Mouse (Mus musculus): ENCODE results near the gene Bola2.

Bola2 gene

DNA sequence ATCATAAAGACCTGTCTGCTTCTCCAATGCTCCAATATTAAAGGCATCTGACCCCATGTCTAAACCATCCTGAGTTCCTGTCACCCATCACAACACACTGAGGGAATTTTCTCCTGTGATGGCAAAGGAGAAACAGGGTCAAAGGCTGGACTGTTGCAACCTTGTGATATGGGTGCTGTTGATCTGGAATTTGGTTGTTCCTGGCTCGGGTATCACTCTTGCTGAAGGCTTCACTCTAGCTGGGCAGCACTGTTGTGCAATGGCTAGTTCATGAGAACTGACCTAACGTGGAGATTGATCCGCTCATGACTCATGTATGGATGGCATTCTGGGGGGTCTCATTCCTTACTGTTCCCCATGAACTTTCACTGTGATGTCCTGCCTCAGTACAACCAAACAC lies 6.2 kb upstream of the Bola2 start:
- no peak for DNase-seq (ENCODE audit: low spot score in 2 of 2)

DNA sequence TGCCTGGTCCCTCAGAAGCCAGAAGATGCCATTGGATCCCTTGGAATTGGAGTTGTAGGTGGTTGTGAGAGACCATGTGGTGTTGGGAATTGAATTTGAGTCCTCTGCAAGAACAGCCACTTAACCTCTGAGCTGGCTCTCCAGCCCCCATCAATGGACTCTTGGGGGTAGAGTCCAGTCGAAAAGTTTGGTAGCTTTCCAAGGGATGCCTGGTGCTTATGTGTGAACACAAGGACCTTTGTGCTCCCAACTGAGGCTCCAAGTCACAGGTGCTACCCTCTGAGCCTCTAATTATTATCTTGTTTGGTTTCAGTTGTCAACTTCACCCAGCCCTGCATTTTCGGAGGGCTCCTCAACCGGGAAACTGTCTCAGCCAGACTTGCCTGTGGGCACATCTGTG lies 4.5 kb upstream of the Bola2 start:
- no peak for DNase-seq (ENCODE audit: low spot score in 2 of 2)

DNA sequence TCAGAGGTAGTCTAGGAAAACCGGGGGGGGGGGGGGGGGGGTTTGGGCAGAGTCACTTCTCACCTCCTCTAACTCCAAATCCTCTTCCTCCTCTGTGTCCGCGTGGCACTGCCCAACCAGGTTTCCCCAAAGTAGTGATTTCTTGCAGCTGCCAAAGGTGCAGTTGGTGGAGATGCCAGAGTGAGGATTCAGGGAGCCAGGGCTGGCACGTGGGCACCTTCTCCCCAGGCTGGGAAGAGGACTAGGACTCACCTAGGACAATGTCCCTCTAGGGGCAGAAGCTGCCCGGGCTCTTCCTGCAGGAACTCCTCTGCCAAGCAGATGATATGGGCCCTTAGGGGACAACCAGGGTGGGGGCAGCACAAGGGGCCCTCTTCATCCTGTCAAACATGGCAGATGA lies 3.5 kb upstream of the Bola2 start:
- DNase-seq (ENCODE audit: low spot score in 2 of 2): no peak

DNA sequence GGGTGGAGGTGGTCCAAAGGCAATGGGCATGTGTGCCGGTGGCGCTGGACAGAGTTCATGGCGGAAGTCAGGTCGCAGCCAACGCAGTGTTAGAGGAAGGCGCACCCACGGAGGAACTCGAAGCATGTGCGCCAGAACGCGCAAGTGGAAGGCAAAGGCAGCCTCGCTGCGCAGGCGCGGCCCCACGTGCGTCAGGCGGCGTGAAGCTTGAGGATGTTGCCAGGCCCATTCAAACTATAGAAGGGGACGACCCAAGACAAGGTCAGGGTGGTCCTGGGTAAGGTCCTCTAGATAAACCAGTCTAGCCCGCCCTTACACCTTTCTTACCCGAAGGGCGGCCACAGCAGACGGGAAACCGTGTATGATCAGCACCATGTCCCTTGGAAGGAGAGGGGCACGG lies 2.8 kb upstream of the Bola2 start:
- no peak for DNase-seq (ENCODE audit: low spot score in 2 of 2)

DNA sequence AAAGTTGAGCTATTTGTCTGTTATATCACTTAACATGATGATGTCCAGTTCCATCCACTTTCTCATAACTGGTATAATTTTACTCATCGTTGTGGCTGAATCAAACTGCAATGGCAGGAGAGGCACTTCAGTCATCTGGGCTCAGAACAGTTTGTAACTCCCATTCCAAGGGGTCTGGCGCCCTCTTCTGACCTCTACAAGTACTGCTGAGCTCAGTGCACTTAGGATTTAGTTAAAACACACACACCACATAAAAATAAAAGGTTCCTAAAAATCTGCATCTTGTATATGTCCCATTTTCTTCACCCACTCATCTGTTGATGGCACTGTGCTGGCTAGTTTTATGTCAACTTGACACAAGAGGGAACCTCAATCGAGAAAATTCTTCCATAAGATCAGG lies 1.9 kb upstream of the Bola2 start:
- peak; percentile 86 to 87 for DNase-seq (ENCODE audit: low spot score in 2 of 2)

DNA sequence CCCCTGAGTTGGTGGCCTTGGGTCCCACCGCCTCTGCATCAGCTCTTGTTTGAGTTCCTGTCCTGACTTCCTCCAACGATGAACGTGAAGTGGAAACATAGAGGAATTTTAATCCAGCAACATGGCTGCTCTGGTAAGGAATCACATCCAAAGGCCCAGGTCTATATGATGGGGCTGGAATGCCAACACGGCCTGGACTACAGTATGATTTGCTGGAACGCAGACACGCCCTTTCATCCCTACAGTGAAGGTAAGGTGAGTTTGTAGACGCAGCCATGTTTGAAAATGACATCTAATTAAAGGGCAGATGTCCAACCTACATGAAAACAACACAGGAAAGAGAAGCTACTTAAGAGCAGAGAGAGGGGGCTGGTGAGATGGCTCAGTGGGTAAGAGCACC lies 1.4 kb upstream of the Bola2 start:
- DNase-seq (ENCODE audit: low spot score in 2 of 2): no peak

DNA sequence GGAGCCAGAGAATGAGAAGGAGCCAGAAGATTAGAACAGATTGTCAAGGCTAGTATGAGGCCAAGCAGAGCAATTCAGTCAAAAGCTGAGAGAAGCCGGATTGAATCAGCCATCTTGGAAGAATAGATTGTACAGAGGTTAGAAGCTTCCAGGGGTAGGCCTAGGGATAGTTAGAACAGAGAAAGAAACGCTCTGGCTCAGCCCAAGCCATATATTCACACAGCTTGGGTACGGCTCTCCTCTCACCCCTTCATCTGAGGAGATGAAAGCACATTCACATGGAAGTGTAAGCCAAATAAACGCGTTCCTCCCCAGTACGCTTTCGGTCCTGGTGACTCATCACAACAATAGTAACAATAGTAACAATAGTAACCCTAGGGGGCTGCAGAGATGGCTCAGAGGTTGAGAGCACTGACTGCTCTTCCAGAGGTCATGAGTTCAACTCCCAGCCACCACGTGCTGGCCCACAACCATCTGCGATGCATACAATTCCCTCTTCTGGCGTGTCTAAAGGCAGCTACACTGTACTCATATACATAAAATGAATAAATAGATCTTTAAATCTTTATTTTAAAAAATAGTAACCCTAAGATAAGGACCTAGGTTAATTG lies 655 bp upstream of the Bola2 start:
- no peak for DNase-seq (ENCODE audit: low spot score in 2 of 2)

DNA sequence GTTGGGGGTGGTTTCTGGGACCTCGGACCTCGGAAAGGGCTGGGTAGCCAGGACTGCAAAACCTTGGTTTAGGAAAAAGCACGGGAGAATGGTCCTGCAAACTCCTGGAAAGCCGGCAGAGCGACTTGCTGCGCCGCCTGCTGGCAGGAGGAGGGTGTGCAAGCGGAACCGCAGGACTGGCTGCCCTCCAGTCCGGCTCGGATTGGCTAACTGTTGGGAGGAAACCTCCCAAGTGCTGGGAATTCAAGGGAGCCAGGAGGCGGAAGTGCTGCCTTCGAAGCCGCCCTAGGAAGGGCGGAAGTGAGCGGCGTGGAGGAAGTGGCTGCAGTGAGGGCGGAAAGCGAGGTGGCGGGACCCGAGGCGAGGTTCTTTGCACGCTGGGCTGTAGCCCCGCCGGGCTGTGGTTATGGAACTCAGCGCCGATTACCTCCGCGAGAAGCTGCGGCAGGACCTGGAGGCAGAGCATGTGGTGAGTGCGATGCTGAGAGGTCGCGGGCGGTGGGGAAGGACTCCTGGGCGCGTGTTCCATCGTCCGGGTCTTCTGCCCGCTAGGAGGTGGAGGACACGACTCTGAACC lies 518 bp downstream of the Bola2 start, which contains the start of gene Slx1b:
TSS of gene Slx1b (minus strand) at position 154 of the 577 bp plus-strand sequence.
- peak; percentile 96 for DNase-seq (ENCODE audit: low spot score in 2 of 2)

DNA sequence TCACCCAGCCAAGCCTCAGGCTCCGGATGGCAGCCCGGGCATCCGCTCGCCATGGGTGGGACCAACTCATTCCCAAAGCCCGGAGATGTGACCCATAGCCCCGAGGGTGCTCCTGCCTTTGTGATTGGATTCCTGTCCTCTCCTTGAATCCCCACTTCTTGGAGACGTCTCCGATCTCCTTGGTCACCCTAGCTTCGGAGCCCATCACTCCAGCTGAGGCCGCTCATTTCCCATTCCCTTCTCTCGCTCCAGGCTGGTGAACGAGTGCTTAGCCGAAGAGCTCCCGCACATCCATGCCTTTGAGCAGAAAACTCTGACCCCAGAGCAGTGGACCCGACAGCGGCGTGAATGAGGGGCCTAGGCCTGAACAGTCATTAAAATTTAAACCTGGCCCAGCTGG lies 1.1 kb downstream of the Bola2 start:
- peak in 1 of 2 experiments; percentile 31 for DNase-seq (ENCODE audit: low spot score in 2 of 2)

DNA sequence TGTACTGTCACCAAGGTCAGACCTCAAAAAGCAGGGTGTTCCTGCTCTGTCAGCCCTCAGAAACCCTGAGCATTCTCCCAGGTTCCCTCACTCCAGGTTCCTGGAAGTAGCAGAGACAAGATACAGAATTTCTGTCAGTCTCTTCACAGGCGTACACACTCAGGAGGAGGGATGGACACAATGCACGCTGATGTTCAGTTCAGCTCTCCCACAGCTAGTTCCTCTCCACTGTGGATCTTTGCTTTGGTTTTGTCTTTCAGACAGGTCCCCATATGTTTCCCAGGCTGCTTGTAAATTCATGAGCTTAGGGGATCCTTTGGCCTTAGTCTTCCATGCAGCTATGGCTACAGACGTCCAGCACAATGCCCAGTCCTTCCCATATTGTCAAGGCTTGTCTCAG lies 1.7 kb downstream of the Bola2 start:
- DNase-seq (ENCODE audit: low spot score in 2 of 2): no peak

DNA sequence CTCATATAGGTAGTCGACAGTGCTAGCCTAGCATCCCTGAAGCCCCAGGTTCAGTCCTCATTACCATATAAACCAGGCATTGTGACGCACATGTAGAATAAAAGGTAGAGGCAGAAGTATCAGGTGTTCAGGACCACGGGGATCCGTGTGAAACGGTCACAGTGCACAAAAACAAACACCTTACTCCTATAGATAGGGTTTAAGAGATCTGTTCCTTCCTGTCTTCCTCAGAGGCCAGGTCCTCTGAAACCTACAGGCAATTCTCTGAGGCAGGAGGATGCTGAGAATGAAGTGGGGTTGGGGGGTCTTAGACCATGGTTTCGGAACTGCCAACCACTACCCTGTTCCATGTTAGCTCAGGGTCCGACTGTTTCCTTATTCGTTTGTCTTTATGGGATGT lies 2.6 kb downstream of the Bola2 start:
- no peak for DNase-seq (ENCODE audit: low spot score in 2 of 2)

DNA sequence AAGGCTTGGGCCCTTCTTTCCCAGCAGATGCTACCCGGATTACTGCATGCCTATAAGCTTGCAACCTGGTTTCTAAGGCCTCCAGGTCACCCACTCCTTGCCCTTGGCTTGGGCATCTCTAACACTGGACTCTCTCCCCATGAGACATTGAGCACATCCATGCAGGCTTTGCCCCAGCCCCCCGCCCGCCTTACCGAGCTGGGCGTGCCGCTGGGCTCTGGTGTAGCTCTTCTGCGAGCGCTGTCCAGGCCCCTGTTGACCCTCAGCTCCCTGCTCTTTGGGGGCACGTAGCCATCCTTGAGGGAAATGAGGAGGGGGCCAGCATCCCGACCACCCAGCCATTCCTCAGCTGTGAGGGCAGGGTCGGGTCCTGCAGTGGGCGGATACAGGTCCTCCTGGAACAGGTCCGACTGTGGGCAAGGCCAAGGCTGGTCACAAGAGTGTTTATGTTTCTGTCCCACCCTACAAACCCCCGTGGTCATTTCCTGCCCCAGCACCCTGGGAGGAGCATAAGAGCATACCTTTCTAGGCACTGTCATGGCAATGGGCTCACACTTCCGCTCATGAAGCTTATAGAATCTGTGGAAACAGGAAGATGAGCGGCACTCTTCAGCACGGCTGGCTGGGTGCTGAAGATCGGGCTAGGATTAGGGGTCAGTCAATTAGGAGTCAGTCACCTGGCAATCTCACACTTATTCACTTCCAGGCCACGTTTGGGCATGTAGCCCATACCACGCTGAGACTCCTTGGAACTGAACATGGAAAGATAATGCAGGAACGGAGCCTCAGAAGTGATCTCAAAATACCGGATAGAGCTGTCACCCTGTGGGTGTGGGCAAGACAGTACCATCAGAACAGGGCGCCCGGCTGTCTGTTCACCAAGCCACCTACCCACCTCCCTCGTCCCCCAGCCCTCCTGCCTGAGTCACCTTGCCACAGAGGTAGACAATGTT lies 5.1 kb downstream of the Bola2 start:
- DNase-seq (ENCODE audit: low spot score in 2 of 2): no peak

DNA sequence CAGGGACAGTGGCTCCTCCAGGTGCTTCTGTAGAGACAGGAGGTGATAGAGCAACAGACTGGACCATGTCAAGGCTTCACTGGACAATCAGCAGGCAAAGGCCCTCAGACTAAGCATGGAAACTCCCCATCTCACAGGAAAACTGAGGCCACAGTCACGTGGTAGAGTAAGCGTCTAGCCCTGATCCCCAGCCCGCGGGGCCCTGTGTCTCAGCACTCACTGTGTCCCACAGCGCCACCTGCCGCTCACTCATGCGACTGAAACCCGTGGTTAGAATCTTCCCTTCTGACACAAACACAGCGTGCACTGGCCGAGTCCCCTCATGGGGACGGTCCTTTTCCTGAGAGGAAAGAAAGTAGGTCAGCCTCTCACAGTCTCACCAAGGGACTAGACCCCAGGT lies 5.9 kb downstream of the Bola2 start:
- DNase-seq (ENCODE audit: low spot score in 2 of 2): peak; percentile 95 to 96

DNA sequence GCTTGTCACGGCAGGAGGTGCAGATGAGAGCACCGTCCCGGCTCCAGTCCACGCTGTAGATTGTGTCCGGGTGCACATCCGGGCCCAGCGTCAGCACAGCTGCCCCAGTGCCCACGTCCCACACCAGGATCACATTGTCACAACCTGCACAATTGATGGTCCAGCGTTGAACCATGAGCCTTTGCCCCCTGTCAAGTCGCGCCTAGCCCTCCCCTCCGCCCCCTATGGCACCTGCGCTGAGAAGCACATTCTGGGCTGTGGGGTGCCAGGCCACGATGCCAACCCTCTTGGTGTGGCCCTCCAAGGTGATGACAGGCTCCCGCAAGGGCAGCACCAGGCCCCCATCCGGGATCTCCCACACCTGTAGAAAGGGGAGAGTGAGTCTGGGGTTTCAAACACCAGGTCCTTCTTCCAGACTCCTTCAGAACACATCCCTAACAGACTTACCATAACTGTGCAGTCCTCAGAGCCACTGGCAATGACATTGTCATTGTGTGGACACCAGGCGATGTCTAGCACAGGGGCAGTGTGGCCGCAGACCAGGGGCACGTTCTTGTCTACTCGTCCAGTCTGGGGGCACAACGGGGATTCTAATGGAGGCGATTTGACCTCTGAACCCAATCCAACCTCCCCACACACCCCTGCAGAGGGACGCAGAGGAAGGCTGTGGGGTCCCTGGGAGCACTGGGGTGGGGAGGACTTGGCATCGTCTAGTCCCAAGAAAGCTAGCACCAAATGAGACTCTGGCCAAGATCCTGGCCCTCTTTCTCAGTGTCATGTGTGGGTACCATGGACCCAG lies 6.6 kb downstream of the Bola2 start:
- no peak for DNase-seq (ENCODE audit: low spot score in 2 of 2)

DNA sequence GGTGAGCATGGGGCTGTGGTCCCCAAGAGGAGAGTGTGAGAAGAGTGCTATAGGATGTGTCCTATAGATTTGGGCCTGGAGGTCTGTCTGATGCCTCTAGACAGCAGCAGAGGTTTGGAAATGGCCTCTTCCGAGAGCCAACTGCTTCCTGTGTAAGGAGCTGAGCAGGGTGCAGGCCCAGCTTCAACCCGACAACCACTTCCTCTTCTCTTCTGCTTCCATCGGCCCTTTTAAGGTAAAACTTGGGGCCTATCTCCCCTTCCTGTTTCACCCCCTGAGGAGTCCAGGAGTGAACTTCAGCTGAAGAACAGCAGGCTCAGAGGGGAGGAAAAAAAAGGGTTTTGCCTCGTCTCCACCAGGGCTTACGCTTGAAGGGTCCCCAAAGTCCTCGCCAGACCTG lies 7.2 kb downstream of the Bola2 start:
- DNase-seq (ENCODE audit: low spot score in 2 of 2): no peak

DNA sequence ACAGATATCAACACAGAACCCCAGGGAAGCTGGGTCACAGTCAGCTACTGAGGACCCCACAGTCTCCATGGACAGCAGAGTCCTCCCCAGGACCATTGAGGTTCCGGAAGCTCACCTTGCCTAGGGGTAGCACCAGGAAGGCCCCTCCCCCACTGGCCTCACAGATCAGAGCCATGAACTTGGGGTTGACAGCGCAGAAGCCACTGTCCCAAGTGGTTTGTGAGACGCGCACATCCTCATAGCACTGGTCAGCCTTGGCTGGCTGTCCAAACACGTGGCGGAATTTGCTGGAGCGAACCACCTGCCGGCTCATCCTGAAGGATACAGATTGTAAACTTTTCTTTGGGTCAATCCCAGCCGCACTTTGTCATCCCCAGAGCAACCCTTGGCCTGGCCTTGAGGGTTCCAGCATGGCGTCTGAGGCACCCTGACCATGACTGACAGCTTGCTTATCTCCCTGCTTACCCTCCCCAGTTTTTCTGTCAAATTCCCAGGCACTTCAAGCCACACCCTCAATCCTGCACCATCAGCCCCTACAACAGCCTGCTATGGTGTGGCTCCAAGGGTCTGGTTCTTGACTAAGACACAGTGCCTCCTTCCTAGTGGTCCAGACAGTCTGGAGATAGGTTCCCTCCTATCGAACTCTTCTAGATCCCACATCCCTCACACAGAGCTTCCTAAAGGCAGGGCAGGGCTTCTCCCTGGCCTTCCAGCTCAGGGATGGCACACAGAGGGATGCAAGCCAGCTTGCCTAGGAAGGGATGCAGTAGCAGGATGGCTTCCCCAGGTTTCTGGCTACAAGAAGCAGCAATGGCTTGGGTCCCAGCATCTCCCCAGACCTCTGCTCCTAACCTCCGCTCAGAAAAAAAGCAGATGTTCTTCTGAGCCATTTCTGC lies 7.9 kb downstream of the Bola2 start:
- DNase-seq (ENCODE audit: low spot score in 2 of 2): no peak

DNA sequence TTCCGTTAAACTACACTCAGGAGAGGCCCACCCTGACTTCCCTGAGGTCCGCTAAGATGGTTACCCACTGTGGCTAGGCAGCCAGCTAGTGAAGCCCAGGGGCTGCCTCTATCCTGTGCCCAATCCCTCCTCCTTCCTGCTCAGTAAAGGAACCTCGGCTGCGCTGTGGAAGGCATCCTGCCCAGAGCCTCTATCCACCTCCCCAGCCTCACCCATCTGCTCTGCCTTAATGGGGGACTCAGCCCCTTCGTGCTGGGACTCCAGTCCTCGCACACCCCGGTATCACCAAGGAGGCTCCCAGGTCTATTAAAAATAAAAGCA lies 8.5 kb downstream of the Bola2 start:
- DNase-seq (ENCODE audit: low spot score in 2 of 2): no peak

DNA sequence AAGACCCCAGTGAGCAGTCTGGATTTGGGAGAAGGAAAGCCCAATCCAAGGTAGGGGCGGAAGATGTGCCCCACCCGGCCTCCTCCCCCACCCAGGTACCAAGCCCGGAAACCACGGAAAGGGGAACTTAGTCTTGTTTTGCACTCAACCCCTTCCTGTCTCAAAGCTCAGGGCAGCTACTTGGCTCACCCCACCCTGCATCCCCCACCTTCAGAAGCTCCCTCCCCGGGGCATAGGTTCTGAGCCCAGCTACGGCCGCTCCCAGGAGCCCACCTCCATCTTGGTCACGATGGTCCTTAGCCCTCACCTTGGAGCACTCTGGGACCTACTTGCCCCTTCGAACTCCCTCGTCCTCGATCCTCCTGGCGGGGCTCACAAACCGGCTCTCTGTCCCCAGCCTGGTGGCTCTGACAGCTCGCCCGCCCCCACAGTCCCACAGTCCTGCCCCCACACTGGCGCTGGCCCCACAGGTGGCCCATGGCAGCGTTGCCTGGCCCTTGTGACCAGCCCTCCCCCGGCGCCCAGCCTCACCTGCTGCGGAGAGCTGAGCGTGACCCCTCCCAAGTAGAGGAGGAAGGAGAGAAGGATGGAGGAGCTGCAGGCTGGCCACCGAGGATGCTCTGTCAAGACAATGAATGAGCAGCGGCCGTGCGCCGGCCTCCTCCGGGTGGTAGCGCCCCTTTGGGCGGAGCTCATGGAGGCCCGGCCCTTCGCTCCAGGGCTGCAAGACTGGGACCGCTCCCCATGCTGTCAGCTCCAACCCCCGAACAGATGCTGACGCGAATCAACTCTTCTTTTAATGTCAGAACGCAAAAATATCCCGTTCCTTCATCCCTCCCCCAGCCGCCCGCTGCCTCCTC lies 9.2 kb downstream of the Bola2 start:
- DNase-seq (ENCODE audit: low spot score in 2 of 2): peak; percentile 93 to 95

DNA sequence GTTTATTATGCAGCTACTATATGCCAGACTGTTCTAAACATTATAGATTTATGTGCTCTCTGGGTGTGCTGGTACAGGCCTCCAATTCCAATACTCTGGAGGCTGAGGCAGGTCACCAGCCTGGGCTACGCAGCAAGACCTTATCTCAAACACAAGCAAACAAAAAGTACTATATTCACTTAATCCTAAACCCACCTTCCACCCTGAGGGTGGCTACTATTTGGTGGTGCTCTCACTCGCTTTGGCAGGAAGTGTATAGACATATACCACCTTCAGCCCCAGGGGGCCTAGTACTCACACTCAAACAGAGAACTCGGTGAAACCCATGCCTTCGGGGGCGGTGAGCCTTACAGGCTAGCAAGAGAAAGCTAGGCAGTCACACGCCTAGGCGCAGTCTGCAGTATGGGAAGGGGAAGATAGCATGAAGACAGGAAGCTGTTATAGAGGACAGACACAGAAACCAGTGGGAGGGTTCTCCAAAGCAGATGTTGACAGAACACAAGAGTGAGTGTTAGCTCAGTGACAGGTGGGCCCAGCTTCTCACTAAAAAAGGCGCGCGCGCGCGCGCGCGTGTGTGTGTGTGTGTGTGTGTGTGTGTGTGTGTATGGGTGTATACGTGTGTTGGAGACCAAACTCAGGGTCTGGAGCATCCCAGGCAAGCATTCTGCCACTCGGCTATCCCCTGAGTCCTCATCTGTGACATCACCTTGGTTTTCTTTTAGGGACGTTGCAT lies 12.4 kb downstream of the Bola2 start, which contains the start of gene Coro1a:
TSS of gene Coro1a (minus strand) at position 346 of the 733 bp plus-strand sequence.
- no peak for DNase-seq (ENCODE audit: low spot score in 2 of 2)
